Mouse (Mus musculus): ENCODE measurements at regions not wholly inside any gene's neighbourhood (a gene's known extent, or its start where the extent isn't known, plus 50 kb on each side); places are given as distances from the start of the nearest gene placed in this dataset.

DNA sequence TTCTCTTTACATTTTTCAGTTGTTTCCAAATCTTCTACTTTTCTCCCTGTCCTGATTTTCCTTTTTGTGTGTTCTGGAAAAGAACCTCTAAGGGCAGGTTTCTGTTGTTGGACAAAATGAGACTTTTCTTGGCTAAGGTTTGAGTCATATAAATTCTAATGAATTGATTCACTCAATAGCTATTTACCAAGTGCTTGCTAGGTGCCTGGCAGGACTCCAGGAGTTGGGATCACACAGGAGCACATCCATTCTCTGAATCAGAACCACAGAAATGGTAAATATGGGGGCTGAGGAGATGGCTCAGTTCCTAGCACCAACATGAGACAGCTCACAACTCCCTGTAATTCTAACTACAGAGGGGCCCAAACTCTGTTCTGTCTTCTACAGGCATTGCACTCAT, 67.4 kb upstream of the Nyx start:
- no peaks in the 10 kb centered on the region for H3K4me1 ChIP-seq
- H3K9me3 ChIP-seq (replicated peaks) = no peaks in the 10 kb centered on the region
- H3K36me3 ChIP-seq = no peaks in the 10 kb centered on the region
- DNase-seq (ENCODE audit: low spot score) = no peak
- H3K27ac ChIP-seq = no peak overlapping the region
- H3K4me3 ChIP-seq = no peak overlapping the region
- peaks cover 49% of the 10 kb centered on the region for H3K27me3 ChIP-seq (ENCODE audit: low read depth, poor library complexity, severe bottlenecking)

DNA sequence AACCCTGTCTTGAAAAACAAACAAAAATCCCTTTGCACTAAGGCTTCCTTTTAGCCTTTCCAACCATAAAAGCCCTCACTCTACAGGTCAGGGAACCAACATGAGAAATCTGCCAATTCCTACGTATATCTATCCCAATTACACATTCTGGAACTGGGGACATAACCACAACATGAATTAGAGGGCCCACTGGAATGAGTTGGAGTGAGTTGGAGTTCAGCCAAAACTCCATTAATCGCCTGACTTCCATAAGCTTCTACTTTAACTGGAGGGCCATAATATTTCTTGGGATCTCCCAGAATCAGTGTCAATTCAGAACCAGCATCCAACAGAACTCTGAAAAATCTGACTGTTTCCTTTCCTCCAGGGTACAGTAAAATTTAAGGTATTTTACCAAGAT, 53.2 kb upstream of the Nyx start:
- H3K27ac ChIP-seq = no peak overlapping the region
- H3K27me3 ChIP-seq (ENCODE audit: low read depth, poor library complexity, severe bottlenecking) = peaks cover 96% of the 10 kb centered on the region
- no peaks in the 10 kb centered on the region for H3K4me1 ChIP-seq
- DNase-seq (ENCODE audit: low spot score) = no peak
- H3K9me3 ChIP-seq (replicated peaks) = no peaks in the 10 kb centered on the region
- H3K4me3 ChIP-seq = no peak overlapping the region
- H3K36me3 ChIP-seq = no peaks in the 10 kb centered on the region
- WGBS = 88% methylated on average over 2 of the region's 2 CpGs

DNA sequence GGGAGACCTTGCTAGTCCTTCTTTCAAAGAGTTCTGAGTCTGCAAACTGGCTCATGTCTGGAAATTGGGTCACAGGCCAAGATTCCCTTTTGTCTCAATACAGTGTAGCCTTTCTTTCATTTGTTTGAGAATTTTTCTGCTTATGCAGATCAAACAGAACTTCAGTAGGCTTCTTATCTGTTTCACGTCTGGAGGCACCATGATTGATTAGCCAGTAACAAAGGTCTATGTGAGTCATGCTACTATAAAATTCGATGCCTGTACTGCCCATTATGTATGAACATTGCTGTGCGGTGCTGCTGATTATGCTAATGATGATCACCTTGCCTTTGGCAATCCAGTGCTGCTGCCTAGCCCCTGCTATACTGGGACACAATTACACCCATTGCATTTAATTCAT, 52.8 kb upstream of the Nyx start:
- peaks cover 99% of the 10 kb centered on the region for H3K27me3 ChIP-seq (ENCODE audit: low read depth, poor library complexity, severe bottlenecking)
- H3K36me3 ChIP-seq = no peaks in the 10 kb centered on the region
- H3K4me1 ChIP-seq = no peaks in the 10 kb centered on the region
- no peaks in the 10 kb centered on the region for H3K9me3 ChIP-seq (replicated peaks)
- DNase-seq (ENCODE audit: low spot score) = no peak
- 75% methylated on average over 3 of the region's 3 CpGs for WGBS
- no peak overlapping the region for H3K4me3 ChIP-seq
- H3K27ac ChIP-seq = no peak overlapping the region
